Mouse (Mus musculus) hindbrain, postnatal 0 days (tissue): ENCODE data around the gene Dph1. TPM values are rescaled to one million over a fixed set of nuclear protein-coding genes. Genes with fewer than 3 reads are reported as not detected.

ENCODE experiments used
- ATAC-seq: fragments of 200-750 bp; cut with Nextera tagmentation; 2 replicates; pipeline ENCODE4 v1.8.0; 2017; ENCODE audit warnings: mild to moderate bottlenecking, moderate TSS enrichment, moderate library complexity
- DNase-seq: peaks from one replicate; pipeline ENCODE4 v3.0.0-alpha.2; 2015; ENCODE audit warnings: low spot score
- H3K27ac ChIP-seq: fragments of 300-500 bp; sonication (generic); 2 replicates; pipeline ENCODE4 v1.5.1; 2014; ENCODE audit warnings: mild to moderate bottlenecking
- H3K27me3 ChIP-seq: fragments of 300-500 bp; sonication (generic); 2 replicates; pipeline ENCODE4 v1.6.1; 2014; ENCODE audit warnings: low read length, mixed read lengths; ENCODE audit not compliant: insufficient read depth
- H3K36me3 ChIP-seq: fragments of 300-500 bp; sonication (generic); 2 replicates; pipeline ENCODE4 v1.6.1; 2014; ENCODE audit warnings: low read length, mixed read lengths; ENCODE audit not compliant: insufficient read depth
- H3K4me1 ChIP-seq: fragments of 300-500 bp; sonication (generic); 2 replicates; pipeline ENCODE4 v1.6.1; 2014; ENCODE audit warnings: antibody characterized with exemption, low read length, mixed read lengths; ENCODE audit not compliant: insufficient read depth
- H3K4me2 ChIP-seq: fragments of 300-500 bp; sonication (generic); 2 replicates; pipeline ENCODE4 v1.6.1; 2014; ENCODE audit warnings: low read depth, mild to moderate bottlenecking, low read length, moderate library complexity, mixed read lengths
- H3K4me3 ChIP-seq: fragments of 300-500 bp; sonication (generic); 2 replicates; pipeline ENCODE4 v1.5.1; 2014; ENCODE audit warnings: low read length
- H3K9ac ChIP-seq: fragments of 300-500 bp; sonication (generic); replicated peaks from 2 replicates; pipeline ENCODE4 v1.6.1; 2014; ENCODE audit warnings: mild to moderate bottlenecking, low read length, moderate library complexity, mixed read lengths
- H3K9me3 ChIP-seq: fragments of 300-500 bp; sonication (generic); 2 replicates; pipeline ENCODE4 v1.6.1; 2016; ENCODE audit warnings: low read length, mixed read lengths
- CTCF ChIP-seq: IDR thresholded peaks from 2 replicates; pipeline ENCODE4 v1.5.1; 2016; ENCODE audit warnings: antibody characterized with exemption, control low read depth, low read depth
- WGBS: fragments of 180-500 bp; shearing (Covaris S2); extraction: QIAGEN DNeasy Blood & Tissue Kit; methylation state at CpG from one replicate; pipeline ENCODE4 v1.1.7; 2014; 5-methylcytosine and 5-hydroxymethylcytosine counted together
- polyA plus RNA-seq: library from polyadenylated mRNA; unstranded; fragments of >200 nt; fragmentation: Nextera tagmentation; extraction: Ambion mirVana; gene quantifications from 2 replicates; pipeline ENCODE4 v1.2.1, GENCODE M21; 2015
- total RNA-seq: library from RNA; depleted of rRNA; stranded (reverse); fragments of >200 nt; gene quantifications from 2 replicates; pipeline ENCODE4 v1.2.3, GENCODE M21; 2014

Gene Dph1
- total and polyA plus RNA-seq, 2 experiments from 2014 or later: 13.6 to 39.2 TPM

DNA sequence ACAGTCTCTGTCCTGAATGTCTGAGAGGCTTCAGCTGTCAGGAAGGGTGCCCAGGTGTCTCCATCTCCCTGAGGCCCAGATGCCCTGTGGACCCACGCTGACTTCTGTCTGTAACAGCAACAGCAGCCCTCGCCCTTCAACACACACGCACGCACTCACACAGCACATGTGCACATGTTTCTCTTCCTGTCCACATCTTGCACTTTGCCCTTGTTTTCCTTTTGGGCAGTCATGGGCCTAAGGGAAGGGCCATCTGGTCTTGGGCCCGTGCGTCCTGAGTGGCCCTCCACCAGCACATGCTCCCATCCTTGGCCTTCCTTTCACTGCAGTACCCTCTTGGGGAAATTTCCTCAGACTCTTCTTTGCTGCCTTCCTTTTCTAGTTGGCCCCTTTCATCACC, 27.7 kb downstream of the Dph1 start:
- DNase-seq (no peak), ATAC-seq (no peak)
- H3K27me3 ChIP-seq: peaks cover 41% of the 10 kb centered on the region
- H3K4me2 ChIP-seq: no peak overlapping the region
- 84% methylated on average over 6 of the region's 6 CpGs for WGBS
- no peaks in the 10 kb centered on the region for H3K9me3 ChIP-seq
- no peak for TF ChIP-seq CTCF
- H3K36me3 ChIP-seq: peaks cover 11% of the 10 kb centered on the region; the same call in 1 of the 2 replicates
- H3K27ac ChIP-seq: no peak overlapping the region
- H3K4me3 ChIP-seq: no peak overlapping the region
- no peak overlapping the region for H3K9ac ChIP-seq
- peaks cover 7% of the 10 kb centered on the region; the same call in 1 of the 2 replicates for H3K4me1 ChIP-seq

DNA sequence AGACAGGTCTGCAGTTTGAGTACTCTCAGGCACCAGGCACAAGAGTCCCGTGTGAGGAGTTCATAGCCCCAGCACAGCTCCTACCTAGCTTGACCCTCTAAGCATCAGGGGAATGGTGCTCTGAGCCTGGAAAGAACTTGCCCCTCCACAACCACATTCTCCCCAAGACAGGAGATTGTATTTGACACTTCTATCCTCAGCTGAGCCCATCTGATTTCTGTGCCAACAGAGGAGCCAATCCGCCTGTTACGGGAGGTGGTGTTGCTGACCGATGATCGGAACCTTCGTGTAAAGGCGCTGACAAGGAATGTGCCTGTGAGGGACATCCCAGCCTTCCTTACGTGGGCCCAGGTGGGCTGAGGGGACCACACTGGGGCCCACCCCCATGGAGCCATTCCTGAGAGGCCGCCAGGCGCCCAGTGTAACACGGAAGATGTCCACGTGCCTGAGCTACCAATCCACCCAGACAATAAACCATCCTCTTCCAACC, 28.4 kb downstream of the Dph1 start:
- WGBS: 90% methylated on average over 12 of the region's 12 CpGs
- ATAC-seq: no peak
- no peak for DNase-seq
- Histone ChIP-seq H3K27me3 (peaks cover 34% of the 10 kb centered on the region), H3K9me3 (no peaks in the 10 kb centered on the region), H3K36me3 (peaks cover 11% of the 10 kb centered on the region; the same call in 1 of the 2 replicates), H3K4me2 (no peak overlapping the region), H3K27ac (no peak overlapping the region), H3K9ac (no peak overlapping the region), H3K4me3 (no peak overlapping the region), H3K4me1 (peaks cover 6% of the 10 kb centered on the region; the same call in 1 of the 2 replicates)
- no peak for TF ChIP-seq CTCF

DNA sequence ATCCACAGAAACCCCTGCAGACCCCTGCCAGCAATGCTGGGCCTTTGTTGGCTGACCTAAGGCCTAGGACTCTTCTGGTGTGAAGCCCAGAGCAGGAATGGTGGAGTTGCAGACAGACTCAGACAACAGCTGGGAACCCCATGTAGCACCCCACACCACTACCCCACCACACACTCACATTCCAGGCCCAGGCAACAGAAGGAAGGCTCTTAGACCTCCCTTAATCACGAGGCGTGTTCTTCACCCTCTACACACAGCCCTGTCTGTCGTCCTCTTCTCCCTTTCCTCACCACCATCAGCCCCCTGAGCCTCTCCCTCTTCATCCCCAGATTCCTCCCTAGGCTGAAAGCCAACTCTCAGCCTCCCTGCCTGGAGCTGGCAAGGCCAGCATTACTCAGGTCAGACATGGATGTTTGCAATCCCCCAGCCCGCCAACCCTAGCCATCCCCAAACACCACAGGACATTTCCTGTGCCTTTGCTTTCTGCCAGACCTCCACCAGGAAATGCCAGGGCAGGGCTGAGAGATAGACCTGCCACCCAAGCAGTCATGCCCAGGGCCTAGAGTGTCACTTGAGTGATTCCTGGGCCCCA, 29.5 kb downstream of the Dph1 start:
- Histone ChIP-seq H3K4me3 (no peak overlapping the region), H3K36me3 (peaks cover 11% of the 10 kb centered on the region; the same call in 1 of the 2 replicates), H3K4me2 (no peak overlapping the region), H3K4me1 (no peaks in the 10 kb centered on the region), H3K9me3 (no peaks in the 10 kb centered on the region), H3K9ac (no peak overlapping the region), H3K27me3 (peaks cover 24% of the 10 kb centered on the region), H3K27ac (no peak overlapping the region)
- WGBS: 63% methylated on average over 4 of the region's 4 CpGs
- no peak for TF ChIP-seq CTCF
- DNase-seq (peak; percentile 26), ATAC-seq (no peak)

DNA sequence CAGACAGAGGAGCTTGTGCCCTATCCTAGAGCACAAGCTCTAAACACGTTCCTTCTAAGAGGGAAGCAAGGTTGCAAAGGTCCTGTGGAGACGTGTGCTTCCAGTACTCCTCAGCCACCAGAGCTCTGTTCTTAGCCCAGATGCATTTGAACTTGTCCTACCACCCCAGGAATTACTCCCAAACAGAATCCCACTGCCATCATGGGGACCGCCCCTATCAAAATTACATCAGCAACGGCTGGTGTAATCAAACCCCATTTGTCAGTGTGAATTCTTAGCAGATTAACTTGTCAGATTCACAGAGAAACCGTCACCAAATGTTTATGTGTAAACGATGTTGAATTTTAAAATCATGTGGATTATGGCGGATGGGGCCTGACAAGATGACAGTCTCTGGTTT, 30.1 kb downstream of the Dph1 start:
- 78% methylated on average over 7 of the region's 7 CpGs for WGBS
- H3K4me3 ChIP-seq: no peak overlapping the region
- ATAC-seq (no peak), DNase-seq (no peak)
- no peaks in the 10 kb centered on the region for H3K9me3 ChIP-seq
- no peaks in the 10 kb centered on the region for H3K4me1 ChIP-seq
- peaks cover 11% of the 10 kb centered on the region; the same call in 1 of the 2 replicates for H3K36me3 ChIP-seq
- H3K4me2 ChIP-seq: no peak overlapping the region
- TF ChIP-seq CTCF: no peak
- no peak overlapping the region for H3K9ac ChIP-seq
- H3K27me3 ChIP-seq: peaks cover 19% of the 10 kb centered on the region
- H3K27ac ChIP-seq: no peak overlapping the region

DNA sequence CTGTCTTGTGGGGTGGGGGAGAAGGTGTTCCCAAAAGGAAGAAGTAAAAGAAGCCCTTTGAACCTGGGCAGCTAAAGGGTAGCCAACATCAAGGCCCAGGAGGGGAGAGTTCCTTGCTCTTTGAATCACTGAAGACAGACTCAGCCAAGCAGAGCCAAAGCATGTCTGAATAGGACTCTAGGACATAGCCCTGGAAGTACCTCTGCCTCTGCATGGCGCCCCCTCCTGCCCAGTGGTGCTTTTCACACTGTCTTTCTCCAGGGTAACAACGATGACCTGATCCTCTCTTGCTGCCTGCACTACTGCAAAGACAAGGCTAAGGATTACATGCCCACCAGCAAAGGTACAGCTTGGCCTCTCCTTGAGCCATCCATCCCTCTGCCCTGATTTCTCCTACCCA, 31.5 kb downstream of the Dph1 start:
- ATAC-seq: no peak

DNA sequence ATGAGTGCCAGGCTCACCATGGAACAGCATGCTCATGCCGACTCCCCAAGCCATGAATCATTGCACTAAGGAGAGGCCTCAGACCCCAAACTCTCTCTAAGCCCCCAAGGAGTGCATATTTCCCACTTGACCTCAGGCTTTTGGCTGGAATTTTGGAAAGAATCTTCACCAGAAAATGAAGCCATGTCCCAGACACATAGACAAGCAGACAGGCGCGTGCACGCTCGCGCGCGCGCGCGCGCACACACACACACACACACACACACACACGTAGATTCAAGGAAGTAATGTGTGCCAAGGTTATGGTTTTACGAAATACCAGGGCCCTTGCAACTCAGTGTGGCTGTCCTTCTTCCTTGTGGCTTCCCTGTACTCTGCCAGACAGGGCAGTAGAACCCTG, 32.6 kb downstream of the Dph1 start:
- no peak overlapping the region for H3K9ac ChIP-seq
- no peak for TF ChIP-seq CTCF
- H3K27me3 ChIP-seq: no peaks in the 10 kb centered on the region
- no peak overlapping the region for H3K27ac ChIP-seq
- no peaks in the 10 kb centered on the region for H3K9me3 ChIP-seq
- H3K36me3 ChIP-seq: peaks cover 10% of the 10 kb centered on the region; the same call in 1 of the 2 replicates
- H3K4me2 ChIP-seq: no peak overlapping the region
- 95% methylated on average over 14 of the region's 14 CpGs for WGBS
- H3K4me3 ChIP-seq: no peak overlapping the region
- DNase-seq: no peak
- H3K4me1 ChIP-seq: no peaks in the 10 kb centered on the region
- ATAC-seq: no peak

More for the DNA sequence above, 31.5 kb downstream of the Dph1 start:
- no peak for DNase-seq
- H3K36me3 ChIP-seq: peaks cover 11% of the 10 kb centered on the region; the same call in 1 of the 2 replicates
- WGBS: 52% methylated on average over 2 of the region's 2 CpGs
- H3K4me3 ChIP-seq: no peak overlapping the region
- H3K9ac ChIP-seq: no peak overlapping the region
- TF ChIP-seq CTCF: peak; percentile 50
- H3K27ac ChIP-seq: no peak overlapping the region
- H3K27me3 ChIP-seq: peaks cover 6% of the 10 kb centered on the region
- H3K9me3 ChIP-seq: no peaks in the 10 kb centered on the region
- no peaks in the 10 kb centered on the region for H3K4me1 ChIP-seq
- H3K4me2 ChIP-seq: no peak overlapping the region

DNA sequence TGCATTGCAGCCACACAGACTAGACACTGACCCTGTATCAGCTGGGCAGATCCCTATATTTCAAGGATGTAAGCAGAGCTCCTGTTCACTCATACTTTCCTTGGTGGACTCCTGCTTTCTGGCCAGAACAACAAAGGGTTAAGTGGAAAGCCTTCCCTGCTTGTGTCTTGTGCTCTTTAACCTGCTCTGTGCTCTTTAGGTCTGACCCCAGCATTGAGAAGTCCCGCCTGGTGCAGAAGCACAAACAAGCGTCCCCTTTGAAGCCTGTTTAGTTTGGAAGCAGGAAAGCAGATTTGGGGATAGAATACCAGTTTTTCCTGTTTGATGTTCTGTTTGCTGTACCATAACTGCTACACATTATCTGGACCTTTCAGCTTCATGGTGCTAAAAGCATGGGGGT, 33.1 kb downstream of the Dph1 start:
- Histone ChIP-seq H3K27ac (no peak overlapping the region), H3K27me3 (no peaks in the 10 kb centered on the region), H3K9ac (no peak overlapping the region), H3K36me3 (peaks cover 5% of the 10 kb centered on the region; the same call in 1 of the 2 replicates), H3K4me1 (no peaks in the 10 kb centered on the region), H3K4me2 (no peak overlapping the region), H3K4me3 (no peak overlapping the region), H3K9me3 (no peaks in the 10 kb centered on the region)
- WGBS: 66% methylated on average over 2 of the region's 2 CpGs
- ATAC-seq (no peak), DNase-seq (no peak)
- TF ChIP-seq CTCF: no peak
